Mouse (Mus musculus) heart, postnatal 0 days (tissue): Measurements from ENCODE around the gene Kdm2b.

Experiments
- CTCF ChIP-seq: IDR thresholded peaks from 2 replicates; pipeline ENCODE4 v1.5.1; 2016; ENCODE audit warnings: antibody characterized with exemption, control low read depth, low read depth
- EP300 ChIP-seq: IDR thresholded peaks from 2 replicates; pipeline ENCODE4 v1.6.1; 2016; ENCODE audit warnings: antibody characterized with exemption, low read depth

GRCm38 (mm10) chr5:122927092-122927491, 62.5 kb downstream of the Kdm2b start:
- TF ChIP-seq CTCF (no peak), EP300 (no peak)
